Mouse (Mus musculus): ENCODE data around the gene Gm20388.

DNA sequence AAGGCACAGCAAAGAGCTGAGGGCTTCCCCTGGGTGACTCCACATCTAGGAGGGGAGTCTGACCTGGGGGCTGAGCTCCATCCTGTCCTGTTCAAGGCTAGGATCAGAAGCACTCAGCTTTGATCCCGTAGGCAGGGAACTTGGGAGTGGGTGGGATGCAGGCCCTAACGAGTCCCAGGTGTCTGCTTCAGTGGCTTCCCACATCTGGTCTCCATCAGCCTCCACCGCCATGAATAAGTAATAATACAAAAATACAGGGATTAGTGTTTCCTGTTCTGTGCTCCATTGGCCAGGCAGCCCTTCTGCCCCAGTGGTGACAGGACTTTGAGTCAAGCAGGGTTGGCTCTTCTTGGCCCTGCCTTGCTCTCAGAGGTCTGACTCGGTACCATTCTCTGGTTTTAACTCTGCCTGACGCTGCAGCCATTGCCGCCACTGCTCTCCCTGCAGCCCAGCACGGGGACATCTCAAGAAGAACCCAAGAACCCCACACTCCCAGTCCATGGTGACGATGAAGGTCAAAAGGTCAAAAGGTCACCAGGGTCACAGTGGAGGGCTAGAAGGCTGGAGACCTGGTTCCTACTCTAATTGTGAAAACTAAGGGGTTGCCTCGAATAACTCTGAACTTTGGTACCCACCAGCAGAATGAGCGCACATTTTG is 2747.6 kb downstream of the Gm20388 start:
- TF ChIP-seq CTCF (conservative IDR thresholded peaks at IDR 0.05; ENCODE audit: insufficient read depth, insufficient read length, low read depth, low read length) (no peak), POLR2A (IDR thresholded peaks at IDR 0.05; ENCODE audit: low read depth, low read length) (no peak)

All from kidney, adult 2 months (tissue).